Mouse (Mus musculus): ENCODE measurements at regions not wholly inside any gene's neighbourhood (a gene's known extent, or its start where the extent isn't known, plus 50 kb on each side); places are given as distances from the start of the nearest gene placed in this dataset.

- no peak overlapping the region for H3K4me2 ChIP-seq (replicated peaks)
- H3K27ac ChIP-seq = no peak overlapping the region
- no peaks in the 10 kb centered on the region for H3K27me3 ChIP-seq (replicated peaks)
- H3K4me3 ChIP-seq = no peak overlapping the region
- no peaks in the 10 kb centered on the region for H3K4me1 ChIP-seq
- no peak overlapping the region for H3K9ac ChIP-seq
- no peaks in the 10 kb centered on the region for H3K36me3 ChIP-seq
- no peak for ATAC-seq (ENCODE audit: low FRiP score, low read depth)
- no peaks in the 10 kb centered on the region for H3K9me3 ChIP-seq
- 91% methylated on average over 6 of the region's 6 CpGs for WGBS
These were observed 237.0 kb downstream of the Map2k4 start for GRCm38 (mm10) chr11:65551073-65551472.

GRCm38 (mm10) chr11:65544281-65544680, 243.8 kb downstream of the Map2k4 start:
- Histone ChIP-seq H3K4me3 (no peak overlapping the region), H3K9me3 (no peaks in the 10 kb centered on the region), H3K4me1 (no peaks in the 10 kb centered on the region), H3K36me3 (no peaks in the 10 kb centered on the region), H3K4me2 (replicated peaks) (no peak overlapping the region), H3K27me3 (replicated peaks) (no peaks in the 10 kb centered on the region), H3K9ac (no peak overlapping the region), H3K27ac (no peak overlapping the region)
- no peak for ATAC-seq (ENCODE audit: low FRiP score, low read depth)
- WGBS = 61% methylated on average over 5 of the region's 5 CpGs

GRCm38 (mm10) chr11:65543581-65543980, 244.5 kb downstream of the Map2k4 start:
- Histone ChIP-seq H3K36me3 (no peaks in the 10 kb centered on the region), H3K4me1 (no peaks in the 10 kb centered on the region), H3K4me3 (no peak overlapping the region), H3K9ac (no peak overlapping the region), H3K27me3 (replicated peaks) (no peaks in the 10 kb centered on the region), H3K9me3 (no peaks in the 10 kb centered on the region), H3K4me2 (replicated peaks) (no peak overlapping the region), H3K27ac (no peak overlapping the region)
- WGBS = 85% methylated on average over 3 of the region's 3 CpGs
- ATAC-seq (ENCODE audit: low FRiP score, low read depth) = no peak

- H3K27me3 ChIP-seq (replicated peaks) = no peaks in the 10 kb centered on the region
- no peak for ATAC-seq (ENCODE audit: low FRiP score, low read depth)
- no peak overlapping the region for H3K27ac ChIP-seq
- no peak overlapping the region for H3K4me2 ChIP-seq (replicated peaks)
- 91% methylated on average over 16 of the region's 16 CpGs for WGBS
- H3K4me3 ChIP-seq = no peak overlapping the region
- no peaks in the 10 kb centered on the region for H3K9me3 ChIP-seq
- H3K4me1 ChIP-seq = no peaks in the 10 kb centered on the region
- no peaks in the 10 kb centered on the region for H3K36me3 ChIP-seq
- H3K9ac ChIP-seq = no peak overlapping the region
These were observed 251.0 kb downstream of the Map2k4 start for GRCm38 (mm10) chr11:65537046-65537630.

- no peak overlapping the region for H3K9ac ChIP-seq
- H3K9me3 ChIP-seq = no peaks in the 10 kb centered on the region
- H3K36me3 ChIP-seq = no peaks in the 10 kb centered on the region
- H3K27me3 ChIP-seq (replicated peaks) = no peaks in the 10 kb centered on the region
- no peak for ATAC-seq (ENCODE audit: low FRiP score, low read depth)
- no peak overlapping the region for H3K27ac ChIP-seq
- WGBS = 92% methylated on average over 8 of the region's 8 CpGs
- H3K4me1 ChIP-seq = no peaks in the 10 kb centered on the region
- H3K4me2 ChIP-seq (replicated peaks) = no peak overlapping the region
- no peak overlapping the region for H3K4me3 ChIP-seq
These were observed 252.2 kb downstream of the Map2k4 start for GRCm38 (mm10) chr11:65535726-65536442.

GRCm38 (mm10) chr11:65530744-65531143, 257.4 kb downstream of the Map2k4 start:
- WGBS = 79% methylated on average over 5 of the region's 5 CpGs
- no peak for ATAC-seq (ENCODE audit: low FRiP score, low read depth)
- no peaks in the 10 kb centered on the region for H3K9me3 ChIP-seq

GRCm38 (mm10) chr11:65505106-65505865, 235.5 kb upstream of the Myocd start:
- no peak overlapping the region for H3K9ac ChIP-seq
- WGBS = 81% methylated on average over 19 of the region's 19 CpGs
- H3K27ac ChIP-seq = no peak overlapping the region
- no peaks in the 10 kb centered on the region for H3K9me3 ChIP-seq
- H3K4me1 ChIP-seq = no peaks in the 10 kb centered on the region
- no peak overlapping the region for H3K4me3 ChIP-seq
- H3K36me3 ChIP-seq = no peaks in the 10 kb centered on the region
- H3K27me3 ChIP-seq (replicated peaks) = no peaks in the 10 kb centered on the region
- no peak for ATAC-seq (ENCODE audit: low FRiP score, low read depth)
- no peak overlapping the region for H3K4me2 ChIP-seq (replicated peaks)

More at GRCm38 (mm10) chr11:65530744-65531143, 257.4 kb downstream of the Map2k4 start:
- Histone ChIP-seq H3K36me3 (no peaks in the 10 kb centered on the region), H3K27ac (no peak overlapping the region), H3K27me3 (replicated peaks) (no peaks in the 10 kb centered on the region), H3K4me1 (no peaks in the 10 kb centered on the region), H3K9ac (no peak overlapping the region), H3K4me3 (no peak overlapping the region), H3K4me2 (replicated peaks) (no peak overlapping the region)

GRCm38 (mm10) chr11:65497979-65498378, 228.2 kb upstream of the Myocd start:
- H3K9ac ChIP-seq = no peak overlapping the region
- no peak overlapping the region for H3K4me2 ChIP-seq (replicated peaks)
- no peak overlapping the region for H3K4me3 ChIP-seq
- no peak for ATAC-seq (ENCODE audit: low FRiP score, low read depth)
- H3K36me3 ChIP-seq = no peaks in the 10 kb centered on the region
- H3K4me1 ChIP-seq = no peaks in the 10 kb centered on the region
- no peaks in the 10 kb centered on the region for H3K9me3 ChIP-seq
- WGBS = 86% methylated on average over 2 of the region's 2 CpGs
- no peaks in the 10 kb centered on the region for H3K27me3 ChIP-seq (replicated peaks)
- H3K27ac ChIP-seq = no peak overlapping the region

GRCm38 (mm10) chr11:65497415-65497814, 227.6 kb upstream of the Myocd start:
- Histone ChIP-seq H3K27ac (no peak overlapping the region), H3K4me3 (no peak overlapping the region), H3K4me1 (no peaks in the 10 kb centered on the region), H3K27me3 (replicated peaks) (no peaks in the 10 kb centered on the region), H3K9ac (no peak overlapping the region), H3K9me3 (no peaks in the 10 kb centered on the region), H3K4me2 (replicated peaks) (no peak overlapping the region), H3K36me3 (no peaks in the 10 kb centered on the region)
- ATAC-seq (ENCODE audit: low FRiP score, low read depth) = no peak
- WGBS = 92% methylated on average over 6 of the region's 6 CpGs

- H3K27me3 ChIP-seq (replicated peaks) = no peaks in the 10 kb centered on the region
- no peaks in the 10 kb centered on the region for H3K9me3 ChIP-seq
- H3K36me3 ChIP-seq = no peaks in the 10 kb centered on the region
- ATAC-seq (ENCODE audit: low FRiP score, low read depth) = no peak
- no peak overlapping the region for H3K4me3 ChIP-seq
- no peaks in the 10 kb centered on the region for H3K4me1 ChIP-seq
- H3K9ac ChIP-seq = no peak overlapping the region
- no peak overlapping the region for H3K27ac ChIP-seq
- H3K4me2 ChIP-seq (replicated peaks) = peak overlapping the region; percentile 22; the same call in 1 of the 2 replicates
- WGBS = 11% methylated on average over 11 of the region's 11 CpGs
These were observed 225.2 kb upstream of the Myocd start for GRCm38 (mm10) chr11:65495034-65495433.

GRCm38 (mm10) chr11:65490426-65490825, 220.6 kb upstream of the Myocd start:
- no peak for ATAC-seq (ENCODE audit: low FRiP score, low read depth)
- WGBS = 92% methylated on average over 3 of the region's 3 CpGs

GRCm38 (mm10) chr11:65475821-65476540, 206.2 kb upstream of the Myocd start:
- Histone ChIP-seq H3K4me3 (no peak overlapping the region), H3K27ac (no peak overlapping the region), H3K36me3 (no peaks in the 10 kb centered on the region), H3K4me2 (replicated peaks) (no peak overlapping the region), H3K9me3 (no peaks in the 10 kb centered on the region), H3K9ac (no peak overlapping the region), H3K27me3 (replicated peaks) (no peaks in the 10 kb centered on the region), H3K4me1 (no peaks in the 10 kb centered on the region)
- 87% methylated on average over 18 of the region's 18 CpGs for WGBS
- ATAC-seq (ENCODE audit: low FRiP score, low read depth) = no peak

More at GRCm38 (mm10) chr11:65490426-65490825, 220.6 kb upstream of the Myocd start:
- H3K36me3 ChIP-seq = no peaks in the 10 kb centered on the region
- no peak overlapping the region for H3K4me3 ChIP-seq
- no peak overlapping the region for H3K9ac ChIP-seq
- H3K27ac ChIP-seq = no peak overlapping the region
- H3K4me2 ChIP-seq (replicated peaks) = no peak overlapping the region
- H3K27me3 ChIP-seq (replicated peaks) = no peaks in the 10 kb centered on the region
- H3K4me1 ChIP-seq = no peaks in the 10 kb centered on the region
- no peaks in the 10 kb centered on the region for H3K9me3 ChIP-seq
